Mouse (Mus musculus) CD4-positive helper T cell, adult 2 months (primary cell): Measurements from ENCODE around the gene Pfas.
"Not testable (repeated sequence)": the region's sequence is repeated elsewhere in the genome, so short reads cannot be mapped to it uniquely, and the experiment has no call there.

Experiments used
- DNase-seq: peaks from one replicate; pipeline ENCODE4 v3.0.0-alpha.2; 2012; ENCODE audit warnings: low read depth, missing footprints, low spot score

The Pfas gene

DNA sequence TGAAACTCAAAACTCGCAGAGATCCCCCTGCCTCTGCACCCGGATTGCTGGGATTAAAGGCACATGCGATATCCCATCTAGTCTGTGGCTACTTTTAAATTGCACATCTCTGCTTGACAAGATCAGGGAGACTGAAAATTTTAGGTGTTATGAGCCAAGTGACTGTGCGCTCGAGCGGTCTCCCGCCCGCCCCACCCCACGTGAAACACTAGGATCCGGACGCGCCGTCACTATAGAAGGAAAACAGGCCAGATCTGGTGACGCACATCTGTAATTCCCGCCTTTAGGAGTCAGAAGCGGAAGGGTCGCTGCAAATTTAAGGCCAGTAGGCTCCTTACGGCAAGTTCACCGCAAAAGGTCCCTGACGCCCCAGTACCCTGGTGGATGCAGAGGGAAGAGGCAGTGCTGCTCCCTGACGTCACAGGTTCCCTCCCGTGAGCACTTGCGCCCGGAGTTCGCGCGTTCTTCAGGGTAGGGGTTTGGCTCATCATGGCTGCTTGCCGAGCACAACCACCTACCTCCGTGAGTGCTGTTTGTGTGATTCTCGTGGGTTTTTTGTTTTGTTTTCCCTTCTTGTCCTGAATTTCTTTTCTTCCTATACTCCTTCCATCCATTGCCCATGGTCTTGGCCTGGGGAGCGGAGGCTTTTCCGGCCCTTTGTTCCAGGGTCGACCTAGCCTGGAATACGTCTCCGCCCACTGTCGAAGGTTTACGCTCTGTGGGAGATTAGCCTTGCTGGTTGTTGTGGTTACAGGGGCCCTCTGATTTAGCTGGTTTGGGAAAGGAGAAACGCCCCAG lies 7.6 kb upstream of the Pfas start, which contains the start of gene Ctc1:
TSS of gene Ctc1 (plus strand) at position 268 of the 798 bp plus-strand sequence.
- DNase-seq = peak; percentile 94

DNA sequence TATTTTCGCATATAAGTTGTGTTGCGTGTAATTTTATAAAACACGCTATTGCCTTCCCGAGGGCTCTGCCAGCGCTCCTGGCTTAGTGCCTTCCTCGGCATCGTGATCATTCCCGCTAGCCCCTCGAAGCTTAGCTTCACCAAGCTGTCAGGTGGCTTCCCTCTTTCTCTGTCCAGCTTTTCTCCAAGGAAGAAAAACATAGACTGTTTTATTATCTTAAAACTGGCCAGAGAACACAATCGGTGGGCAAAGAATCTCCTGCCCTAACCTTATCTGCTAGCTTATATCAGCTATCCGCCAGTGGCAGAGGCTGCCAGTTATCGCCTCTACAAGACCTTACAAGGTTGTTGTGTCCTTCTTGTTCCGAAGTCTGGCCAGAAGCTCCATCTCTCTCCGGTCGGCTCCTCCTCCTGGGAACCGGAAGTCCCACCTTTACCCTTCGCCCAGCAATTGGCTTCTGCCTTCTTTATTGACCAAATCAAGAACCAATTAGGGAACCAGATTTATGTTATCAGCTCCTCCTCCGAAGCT lies 3.9 kb upstream of the Pfas start:
- peak; percentile 90 for DNase-seq

- not testable (repeated sequence) for DNase-seq
These were observed 3.2 kb upstream of the Pfas start for GRCm38 (mm10) chr11:69011445-69011844.

DNA sequence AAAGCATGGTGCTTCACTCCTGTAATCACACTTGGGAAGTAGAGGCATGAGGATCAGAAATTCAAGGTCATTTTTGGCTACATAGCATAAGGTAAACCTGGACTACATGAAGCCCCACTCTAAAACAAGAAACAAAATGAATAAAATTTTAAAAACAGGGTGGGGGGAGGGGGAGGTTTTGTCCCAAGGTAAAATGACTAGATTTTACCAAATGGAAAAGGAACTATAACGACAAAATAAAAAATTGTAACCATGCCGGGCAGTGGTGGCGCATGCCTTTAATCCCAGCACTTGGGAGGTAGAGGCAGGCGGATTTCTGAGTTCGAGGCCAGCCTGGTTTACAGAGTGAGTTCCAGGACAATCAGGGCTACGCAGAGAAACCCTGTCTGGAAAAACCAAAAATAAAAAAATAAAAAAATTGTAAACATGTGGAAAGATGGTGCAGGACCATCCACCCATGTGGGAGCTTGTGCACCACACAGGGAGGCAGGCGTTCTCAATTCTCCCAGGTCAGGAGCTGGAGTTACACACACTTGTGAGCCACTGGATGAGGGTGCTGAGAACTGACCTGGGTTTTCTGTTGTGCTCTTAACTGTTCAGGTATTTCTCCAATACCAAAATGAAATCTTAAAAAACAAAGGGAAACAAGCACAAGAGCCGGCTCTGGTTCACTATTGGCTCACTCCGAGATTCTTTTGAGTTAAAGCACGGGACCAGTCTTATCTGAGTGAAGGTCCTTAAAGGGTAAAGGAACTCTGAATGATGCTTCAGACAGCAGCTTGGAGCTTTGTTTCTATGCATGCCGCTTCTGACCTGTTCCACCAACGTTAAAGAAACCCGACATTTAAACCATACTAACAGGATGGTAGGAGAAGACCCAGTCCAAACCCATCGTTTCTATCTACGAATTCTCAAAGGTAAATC lies 2.4 kb upstream of the Pfas start:
- no peak for DNase-seq

DNA sequence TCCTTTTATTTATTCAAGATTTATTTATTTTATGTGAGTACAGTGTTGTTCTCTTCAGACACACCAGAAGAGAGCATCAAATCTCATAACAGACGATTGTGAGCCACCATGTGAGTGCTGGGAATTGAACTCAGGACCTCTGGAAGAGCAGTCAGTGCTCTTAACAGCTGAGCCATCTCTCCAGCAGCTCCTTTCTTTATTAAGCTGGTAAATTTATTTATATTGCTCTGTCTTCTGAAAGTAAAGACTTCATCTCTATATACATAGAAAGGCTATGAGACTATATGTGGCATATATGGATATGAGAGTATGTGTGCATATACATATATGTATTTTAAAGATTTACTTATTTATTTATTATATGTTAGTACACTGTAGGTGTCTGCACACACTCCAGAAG lies 1.2 kb upstream of the Pfas start:
- DNase-seq = no peak

- DNase-seq = not testable (repeated sequence)
These were observed 1.7 kb downstream of the Pfas start for GRCm38 (mm10) chr11:69006575-69006974.

GRCm38 (mm10) chr11:69005193-69005592 lies 3.1 kb downstream of the Pfas start:
- no peak for DNase-seq

DNA sequence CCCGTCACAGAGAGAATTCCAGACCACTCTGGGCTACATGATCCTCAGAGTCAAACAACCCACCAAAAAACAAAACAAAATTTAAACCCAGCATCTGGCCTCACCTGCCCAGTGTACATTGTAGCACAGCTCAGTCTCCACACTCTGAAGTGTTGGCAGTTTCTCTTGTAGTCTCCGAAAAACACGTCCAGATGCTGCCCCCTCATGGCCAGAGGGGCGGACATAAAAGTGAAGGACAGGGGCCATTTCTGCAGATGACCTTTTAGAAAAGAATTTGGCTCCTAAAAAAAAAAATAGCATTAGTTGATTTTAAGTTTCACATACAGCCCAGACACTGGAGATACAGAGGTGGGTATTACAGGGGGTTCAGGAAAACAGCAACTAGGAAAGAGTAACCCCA lies 4.7 kb downstream of the Pfas start:
- no peak for DNase-seq

DNA sequence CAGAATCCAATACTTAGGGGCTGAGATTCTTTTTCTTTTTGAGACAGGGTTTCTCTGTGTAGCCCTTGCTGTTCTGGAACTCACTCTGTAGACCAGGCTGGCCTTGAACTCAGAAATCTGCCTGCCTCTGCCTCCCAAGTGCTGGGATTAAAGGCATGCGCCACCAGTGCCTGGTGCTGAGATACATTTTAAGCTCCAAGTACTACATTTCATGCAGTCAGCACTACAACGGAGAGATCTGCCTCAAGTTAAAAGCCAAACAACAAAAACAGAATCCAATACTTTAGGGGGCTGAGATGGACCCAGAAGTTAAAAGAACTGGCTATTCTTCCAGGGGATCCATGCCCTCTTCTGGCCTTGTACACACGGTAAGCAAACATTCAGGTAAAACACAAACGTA lies 5.5 kb downstream of the Pfas start:
- not testable (repeated sequence) for DNase-seq

- DNase-seq = no peak
These were observed 11.2 kb downstream of the Pfas start for GRCm38 (mm10) chr11:68997080-68997479.

DNA sequence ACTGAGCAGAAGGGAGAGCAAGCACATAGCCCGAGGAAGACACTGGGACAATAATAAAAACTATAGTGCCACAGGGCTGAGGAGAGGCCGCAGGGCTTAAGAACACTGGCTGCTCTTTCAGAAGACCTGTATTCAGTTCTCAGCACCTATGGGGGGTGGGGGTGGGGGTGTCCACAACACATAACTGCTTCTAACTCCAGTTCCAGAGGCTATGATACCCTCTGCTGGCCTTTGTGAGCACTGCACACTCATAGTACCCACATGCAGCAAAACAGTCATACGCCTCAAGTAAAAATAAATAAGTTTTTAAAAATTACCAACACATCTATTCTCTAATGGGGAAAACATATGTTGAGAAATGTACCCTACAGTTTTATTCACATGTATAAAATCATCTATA lies 13.9 kb downstream of the Pfas start:
- no peak for DNase-seq

GRCm38 (mm10) chr11:68993122-68993521 lies 15.1 kb downstream of the Pfas start:
- no peak for DNase-seq

DNA sequence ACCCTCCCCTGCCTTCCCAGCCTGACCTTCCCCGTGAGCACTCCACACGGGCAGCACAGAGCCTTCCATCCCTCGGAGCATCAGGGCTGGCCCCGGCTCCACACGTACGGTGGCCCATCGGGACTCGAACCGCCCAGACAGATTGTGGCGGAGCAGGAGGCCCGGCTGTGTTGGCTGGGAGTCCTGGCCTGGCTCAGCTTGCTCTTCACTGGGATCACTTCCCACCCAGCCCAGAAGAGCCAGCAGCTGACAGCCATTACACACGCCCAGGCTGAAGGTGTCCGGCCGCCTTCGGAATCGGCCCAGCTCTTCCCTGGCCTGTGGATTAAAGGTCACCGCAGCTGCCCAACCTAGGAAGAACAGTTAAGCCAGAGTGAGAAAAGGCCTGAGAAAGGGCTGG lies 19.9 kb downstream of the Pfas start:
- no peak for DNase-seq

- DNase-seq = no peak
These were observed 20.8 kb downstream of the Pfas start for GRCm38 (mm10) chr11:68987365-68987882.

DNA sequence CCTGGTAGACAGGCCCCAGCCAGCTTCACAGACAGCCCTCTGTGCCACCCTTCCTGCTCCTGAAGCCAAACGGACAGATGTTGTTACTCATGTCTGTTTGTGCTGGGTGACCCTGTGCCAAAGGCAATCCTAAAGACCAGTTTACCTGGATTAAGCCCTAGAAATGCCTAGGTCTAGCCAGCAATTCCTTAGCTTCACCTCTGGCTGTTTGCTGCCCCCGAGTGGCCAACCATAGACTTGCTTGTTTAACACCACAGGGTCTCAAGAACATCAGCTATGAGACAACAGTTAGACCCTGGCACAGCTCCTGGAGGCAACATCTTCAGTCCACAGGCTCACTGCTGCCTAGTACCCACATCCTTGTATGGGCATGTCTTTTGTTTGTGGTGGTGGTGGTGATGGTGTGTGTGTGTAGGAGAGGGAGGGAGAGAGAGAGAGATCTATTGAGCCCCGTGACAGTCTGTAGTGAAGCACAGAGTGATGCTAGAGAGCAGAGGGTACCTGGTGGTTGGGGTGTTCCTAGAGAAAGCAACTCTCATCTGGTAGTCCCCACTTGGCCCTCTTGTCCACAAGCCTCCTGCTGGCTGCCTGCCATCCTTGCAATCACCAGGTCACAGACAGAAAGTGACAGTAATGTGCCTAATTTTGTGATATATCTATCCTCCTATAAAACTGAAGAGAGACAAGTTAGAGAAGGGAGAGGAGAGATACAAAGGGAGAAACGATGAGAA lies 25.5 kb downstream of the Pfas start:
- peak; percentile 70 for DNase-seq

GRCm38 (mm10) chr11:68980919-68981318 lies 27.3 kb downstream of the Pfas start:
- DNase-seq = no peak

DNA sequence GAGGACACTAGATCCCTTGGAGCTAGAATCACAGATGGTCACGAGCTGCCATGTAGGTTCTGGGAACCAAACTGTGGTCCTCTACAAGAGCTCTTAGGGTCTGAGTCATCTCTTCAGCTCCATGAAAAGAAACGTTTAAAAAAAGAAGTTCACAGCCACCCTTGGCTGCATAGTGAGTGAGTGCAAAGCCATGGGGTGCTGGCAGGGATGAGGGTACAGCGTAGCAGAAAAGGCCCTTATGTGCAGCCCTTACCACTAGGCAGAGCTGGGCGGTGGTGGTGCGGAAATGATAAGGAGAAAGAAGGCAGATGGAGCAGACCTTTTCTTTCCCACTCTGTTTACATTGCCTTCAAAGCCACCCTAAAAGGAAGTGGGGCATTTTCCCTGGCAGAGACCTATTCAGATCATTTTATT lies 28.9 kb downstream of the Pfas start:
- no peak for DNase-seq

- DNase-seq = no peak
These were observed 32.7 kb downstream of the Pfas start for GRCm38 (mm10) chr11:68975601-68976000.

DNA sequence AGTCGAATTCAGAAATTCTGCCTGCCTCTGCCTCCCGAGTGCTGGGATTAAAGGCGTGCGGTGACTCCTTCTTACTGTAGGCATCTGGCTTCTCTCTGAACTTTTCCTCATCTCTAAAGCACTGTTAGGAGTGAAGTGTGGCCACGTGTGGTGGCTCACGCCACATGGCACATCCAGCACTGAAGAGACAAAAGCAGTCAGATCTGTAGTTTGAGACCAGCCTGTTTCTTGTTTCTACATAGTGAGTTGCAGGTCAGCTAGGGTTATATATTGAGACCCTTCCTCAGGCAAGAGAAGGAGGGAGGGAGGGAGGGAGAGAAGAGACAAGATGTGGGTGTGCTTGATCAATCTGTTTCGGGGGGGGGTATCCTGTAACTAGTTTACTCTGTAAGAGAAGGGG lies 33.2 kb downstream of the Pfas start, which contains the start of gene Rangrf:
TSS of gene Rangrf (minus strand) at position 101 of the 400 bp plus-strand sequence.
- DNase-seq = no peak

GRCm38 (mm10) chr11:68974059-68974450 lies 34.2 kb downstream of the Pfas start:
- DNase-seq = no peak
